Mouse (Mus musculus) ES-E14 (cell line): ENCODE data around the gene Errfi1. TPM values are rescaled to one million over a fixed set of nuclear protein-coding genes. Genes with fewer than 3 reads are reported as not detected.

Experiments used
- DNase-seq: peaks from one replicate; pipeline ENCODE4 v3.0.0-alpha.2; 2013; ENCODE audit warnings: low read depth, low spot score
- H3K27ac ChIP-seq: 2 replicates; pipeline ENCODE4 v1.5.1; 2012; ENCODE audit warnings: low read depth, mild to moderate bottlenecking, low read length, moderate library complexity, mixed read lengths; ENCODE audit not compliant: poor library complexity, insufficient read depth, severe bottlenecking
- H3K36me3 ChIP-seq: 2 replicates; pipeline ENCODE4 v1.6.1; 2012; ENCODE audit warnings: mild to moderate bottlenecking, low read length, moderate library complexity, mixed read lengths; ENCODE audit not compliant: control insufficient read depth, poor library complexity, insufficient read depth, severe bottlenecking
- H3K4me1 ChIP-seq, 2 experiments: fragments of 150-350 bp in 1 of 2; sonication (generic) in 1 of 2; 2 replicates each; pipeline ENCODE4 v1.6.1; 2012; ENCODE audit warnings: low read length in 2 of 2, mild to moderate bottlenecking in 1 of 2, mixed read lengths in 1 of 2; ENCODE audit not compliant: control insufficient read depth in 2 of 2, insufficient read depth in 2 of 2, poor library complexity in 1 of 2
- H3K4me3 ChIP-seq, 2 experiments: fragments of 150-350 bp in 1 of 2; sonication (generic) in 1 of 2; 2 replicates each; pipeline ENCODE4 v1.5.1; 2012; ENCODE audit warnings: low read length in 2 of 2, low read depth in 1 of 2, mild to moderate bottlenecking in 1 of 2, mixed read lengths in 1 of 2; ENCODE audit not compliant: insufficient read depth in 1 of 2, poor library complexity in 1 of 2, severe bottlenecking in 1 of 2
- H3K9ac ChIP-seq: 2 replicates; pipeline ENCODE4 v1.6.1; 2012; ENCODE audit warnings: low read depth, mild to moderate bottlenecking, low read length, mixed read lengths; ENCODE audit not compliant: poor library complexity, insufficient read depth, severe bottlenecking
- H3K9me3 ChIP-seq: fragments of 150-350 bp; sonication (generic); 2 replicates; pipeline ENCODE4 v1.6.1; 2012; ENCODE audit warnings: low read depth, mild to moderate bottlenecking, low read length; ENCODE audit not compliant: control insufficient read depth, insufficient read depth
- CHD2 ChIP-seq: IDR thresholded peaks from 2 replicates; pipeline ENCODE4 v1.6.1; 2014; ENCODE audit warnings: mild to moderate bottlenecking, low read depth, low read length, inconsistent platforms
- HCFC1 ChIP-seq: IDR thresholded peaks from 2 replicates; pipeline ENCODE4 v1.6.1; 2012; ENCODE audit warnings: low read length, inconsistent platforms, borderline replicate concordance; ENCODE audit not compliant: insufficient read depth
- MAFK ChIP-seq: IDR thresholded peaks from 2 replicates; pipeline ENCODE4 v1.6.1; 2014; ENCODE audit warnings: mild to moderate bottlenecking, low read depth, low read length, inconsistent platforms; ENCODE audit not compliant: insufficient read depth
- ZC3H11A ChIP-seq: IDR thresholded peaks from 2 replicates; pipeline ENCODE4 v1.6.1; 2012; ENCODE audit warnings: low read depth, mild to moderate bottlenecking, inconsistent platforms, low read length, borderline replicate concordance
- ZNF384 ChIP-seq: IDR thresholded peaks from 2 replicates; pipeline ENCODE4 v1.6.1; 2012; ENCODE audit warnings: low read depth, low read length, inconsistent platforms
- in situ Hi-C, 2 experiments: fragments of 600-800 bp; cut with MboI; formaldehyde crosslinking; loops; one replicate each; pipeline ENCODE4 v1.15.1; 2025; ENCODE audit warnings: low sequenced_read_pairs in 2 of 2, inconsistent platforms in 1 of 2; ENCODE audit not compliant: unreplicated experiment in 2 of 2
- total RNA-seq: library from RNA; depleted of rRNA; stranded (reverse); fragments of 300-350 nt; gene quantifications from 2 replicates; pipeline ENCODE4 v1.2.3, GENCODE M21; 2012

The Errfi1 gene
- total RNA-seq, 1 experiment, result 38.0 TPM

DNA sequence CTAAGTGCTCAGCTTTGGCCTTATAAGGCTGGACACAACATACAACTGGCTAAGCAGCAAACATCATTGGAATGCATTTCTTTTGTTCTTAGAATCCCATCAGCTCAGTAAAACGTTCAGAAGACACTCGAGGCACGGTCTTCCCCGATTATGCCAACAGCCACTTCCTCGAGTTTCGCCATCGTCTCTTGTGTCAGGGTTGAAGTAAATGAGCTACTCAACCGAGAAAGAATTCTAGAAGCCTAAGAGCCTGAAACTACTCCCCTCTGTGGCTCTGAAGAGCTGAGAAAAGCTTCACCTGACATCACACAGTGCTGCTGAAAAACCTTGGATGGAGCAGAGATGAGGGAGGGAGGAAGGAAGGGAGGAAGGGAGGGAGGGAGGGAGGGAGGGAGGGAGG, 32.3 kb upstream of the Errfi1 start:
- no peak overlapping the region for H3K9ac ChIP-seq
- no peak for TF ChIP-seq MAFK
- no peak for TF ChIP-seq ZC3H11A
- TF ChIP-seq HCFC1, result no peak
- no peak for TF ChIP-seq CHD2
- no peak for TF ChIP-seq ZNF384
- H3K36me3 ChIP-seq, result no peaks in the 10 kb centered on the region
- H3K4me3 ChIP-seq, result no peak overlapping the region
- DNase-seq, result no peak
- H3K27ac ChIP-seq, result no peak overlapping the region
- no peaks in the 10 kb centered on the region for H3K9me3 ChIP-seq
- peaks cover 6 to 30% of the 10 kb centered on the region in 2 experiments for H3K4me1 ChIP-seq
- in situ Hi-C loops, result no loop called here

GRCm38 (mm10) chr4:150822624-150823023, 31.1 kb upstream of the Errfi1 start:
- Histone ChIP-seq H3K9me3 (no peaks in the 10 kb centered on the region), H3K27ac (no peak overlapping the region), H3K36me3 (no peaks in the 10 kb centered on the region), H3K4me3 (no peak overlapping the region), H3K9ac (no peak overlapping the region), H3K4me1 (peaks cover 6 to 37% of the 10 kb centered on the region in 2 experiments)
- in situ Hi-C loops, result no loop called here
- DNase-seq, result no peak
- no peak for TF ChIP-seq ZC3H11A
- no peak for TF ChIP-seq ZNF384
- no peak for TF ChIP-seq HCFC1
- no peak for TF ChIP-seq CHD2
- TF ChIP-seq MAFK, result no peak

DNA sequence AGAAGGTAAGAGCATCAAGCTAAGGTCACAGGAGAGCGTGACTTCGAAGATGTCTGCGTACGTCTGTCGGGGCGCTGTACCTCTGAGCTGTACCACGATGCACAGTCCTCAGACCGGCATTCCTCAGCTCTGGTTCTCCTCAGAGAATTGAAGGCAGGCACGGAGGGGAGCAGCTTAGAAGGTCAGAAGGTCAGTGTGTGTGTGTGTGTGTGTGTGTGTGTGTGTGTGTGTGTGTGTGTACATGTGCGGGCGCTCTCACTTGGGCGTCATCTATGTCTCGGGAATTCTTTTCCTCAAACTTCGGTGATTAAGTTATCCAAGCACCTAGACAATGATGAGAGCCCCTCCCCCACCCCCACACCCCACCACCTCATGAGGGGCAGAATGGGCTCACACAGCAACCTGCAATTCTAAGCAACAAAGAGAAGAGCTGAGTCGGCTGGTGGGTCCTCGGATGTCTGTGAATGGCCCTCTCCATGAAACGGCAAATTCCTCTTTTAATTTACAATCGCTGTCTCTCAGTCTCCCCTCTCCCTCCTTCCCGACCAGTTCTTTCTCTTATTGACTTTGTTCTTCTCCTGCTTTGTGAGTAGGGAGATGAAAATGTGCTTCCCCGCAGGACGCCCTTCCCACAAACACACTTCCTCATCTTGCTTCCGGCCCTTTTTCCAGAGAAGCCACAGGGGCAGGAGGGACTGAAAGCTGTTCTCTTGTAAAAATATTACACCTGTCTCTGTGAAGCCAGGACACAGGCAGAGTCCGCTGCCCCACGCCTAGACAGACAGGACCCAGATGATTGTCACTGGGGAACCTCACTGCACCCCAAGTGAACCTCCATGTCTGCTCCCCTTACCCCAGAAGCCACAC, 29.9 kb upstream of the Errfi1 start:
- no peak for DNase-seq
- TF ChIP-seq ZNF384, result no peak
- no peak for TF ChIP-seq CHD2
- no peak for TF ChIP-seq HCFC1
- no peak for TF ChIP-seq MAFK
- no peak for TF ChIP-seq ZC3H11A

GRCm38 (mm10) chr4:150824877-150825276, 28.8 kb upstream of the Errfi1 start:
- H3K4me1 ChIP-seq, result peaks cover 6 to 36% of the 10 kb centered on the region in 2 experiments
- H3K9ac ChIP-seq, result no peak overlapping the region
- peak overlapping the region; percentile 86 for H3K27ac ChIP-seq
- no peaks in the 10 kb centered on the region for H3K9me3 ChIP-seq
- H3K36me3 ChIP-seq, result no peaks in the 10 kb centered on the region
- in situ Hi-C loops, result no loop called here
- TF ChIP-seq ZC3H11A, result no peak
- no peak for TF ChIP-seq ZNF384
- no peak for TF ChIP-seq CHD2
- TF ChIP-seq HCFC1, result no peak
- TF ChIP-seq MAFK, result no peak
- no peak overlapping the region for H3K4me3 ChIP-seq
- DNase-seq, result no peak

More for the DNA sequence above, 29.9 kb upstream of the Errfi1 start:
- Histone ChIP-seq H3K36me3 (no peaks in the 10 kb centered on the region), H3K4me3 (no peak overlapping the region), H3K9ac (peak overlapping the region; percentile 23; the same call in 1 of the 2 replicates), H3K9me3 (no peaks in the 10 kb centered on the region), H3K27ac (peak overlapping the region; percentile 47), H3K4me1 (peaks cover 6 to 39% of the 10 kb centered on the region in 2 experiments)
- in situ Hi-C loops, result no loop called here

GRCm38 (mm10) chr4:150825531-150825930, 28.2 kb upstream of the Errfi1 start:
- no peak overlapping the region for H3K4me3 ChIP-seq
- TF ChIP-seq CHD2, result peak; percentile 52; the same call in 1 of the 2 replicates
- no peak for TF ChIP-seq HCFC1
- TF ChIP-seq ZNF384, result no peak
- TF ChIP-seq MAFK, result no peak
- H3K4me1 ChIP-seq, result peaks cover 6 to 36% of the 10 kb centered on the region in 2 experiments
- no peak for DNase-seq
- H3K27ac ChIP-seq, result peak overlapping the region; percentile 86
- no peaks in the 10 kb centered on the region for H3K9me3 ChIP-seq
- in situ Hi-C loops, result no loop called here
- H3K9ac ChIP-seq, result no peak overlapping the region
- H3K36me3 ChIP-seq, result no peaks in the 10 kb centered on the region
